Mouse (Mus musculus) spleen, adult 12 weeks (tissue): ENCODE results near the gene Smarcc1.
"Not testable (repeated sequence)": the region's sequence is repeated elsewhere in the genome, so short reads cannot be mapped to it uniquely, and the experiment has no call there.

Experiments used
- DNase-seq: peaks from one replicate; pipeline ENCODE4 v3.0.0; 2022; ENCODE audit warnings: low spot score

The Smarcc1 gene

DNA sequence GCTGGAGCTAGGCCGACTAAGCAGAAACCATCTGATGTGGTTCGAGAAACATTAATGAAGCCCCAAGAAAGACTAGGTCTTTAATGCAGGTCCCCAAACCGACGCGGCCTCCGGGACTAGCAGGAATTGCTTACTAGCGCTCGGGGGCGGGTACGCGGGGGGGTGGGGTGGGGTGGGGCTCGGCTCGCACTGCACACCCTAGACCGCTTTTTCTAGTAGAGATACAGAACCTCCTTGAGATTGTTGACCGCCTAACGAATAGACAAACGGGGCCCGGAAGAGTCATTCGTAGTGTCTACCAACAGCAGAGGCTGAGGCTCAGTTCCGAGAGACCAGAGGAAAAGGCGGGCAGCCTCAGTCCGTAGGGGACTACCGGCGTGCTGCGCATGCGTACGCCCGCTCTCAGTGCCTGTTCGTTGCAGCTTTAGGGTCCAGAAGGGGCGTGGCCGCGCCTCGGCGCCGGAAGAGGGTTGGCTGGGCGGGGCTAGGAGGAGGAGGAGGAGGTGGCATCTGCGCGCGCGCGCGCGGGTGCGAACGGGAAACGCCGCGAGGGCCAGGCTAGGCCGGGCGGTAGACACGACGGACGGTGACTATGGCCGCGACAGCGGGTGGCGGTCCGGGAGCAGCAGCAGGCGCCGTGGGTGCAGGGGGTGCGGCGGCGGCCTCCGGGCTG lies 14.2 kb downstream of the Smarcc1 start:
- peak; percentile 98 for DNase-seq

DNA sequence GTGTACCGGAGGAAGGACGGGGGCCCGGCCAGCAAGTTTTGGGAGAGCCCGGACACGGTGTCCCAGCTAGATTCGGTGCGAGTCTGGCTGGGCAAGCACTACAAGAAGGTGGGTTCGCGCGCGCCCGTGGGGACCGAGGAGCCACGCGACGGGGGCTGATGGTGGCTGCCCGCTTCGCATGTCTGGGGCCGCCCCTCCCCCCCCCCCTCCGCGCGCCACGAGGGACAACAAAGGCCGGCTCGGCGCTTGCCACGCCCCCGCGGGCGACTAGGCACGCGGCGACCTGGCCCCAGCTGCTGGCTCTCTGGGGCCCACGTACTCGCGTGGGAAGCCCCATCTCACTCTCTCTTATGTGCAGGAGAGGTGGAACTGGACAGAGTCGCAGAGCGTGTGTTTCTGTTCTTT lies 14.7 kb downstream of the Smarcc1 start:
- DNase-seq, result no peak

DNA sequence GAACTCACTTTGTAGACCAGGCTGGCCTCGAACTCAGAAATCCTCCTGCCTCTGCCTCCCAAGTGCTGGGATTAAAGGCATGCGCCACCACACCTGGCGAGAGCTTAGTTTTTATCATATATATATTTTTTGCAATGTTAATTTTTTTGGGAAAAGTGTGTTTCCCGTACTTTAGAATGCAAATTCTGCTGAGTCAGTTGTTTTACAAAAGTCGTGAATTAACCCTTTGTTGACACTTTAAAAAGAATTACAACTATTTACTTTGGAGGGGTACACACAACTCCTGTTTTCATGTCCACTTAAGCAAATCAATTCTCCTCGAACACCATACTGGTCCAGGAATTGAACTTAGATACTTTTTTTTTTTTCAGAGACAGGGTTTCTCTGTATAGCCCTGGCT lies 15.4 kb downstream of the Smarcc1 start:
- DNase-seq, result no peak

DNA sequence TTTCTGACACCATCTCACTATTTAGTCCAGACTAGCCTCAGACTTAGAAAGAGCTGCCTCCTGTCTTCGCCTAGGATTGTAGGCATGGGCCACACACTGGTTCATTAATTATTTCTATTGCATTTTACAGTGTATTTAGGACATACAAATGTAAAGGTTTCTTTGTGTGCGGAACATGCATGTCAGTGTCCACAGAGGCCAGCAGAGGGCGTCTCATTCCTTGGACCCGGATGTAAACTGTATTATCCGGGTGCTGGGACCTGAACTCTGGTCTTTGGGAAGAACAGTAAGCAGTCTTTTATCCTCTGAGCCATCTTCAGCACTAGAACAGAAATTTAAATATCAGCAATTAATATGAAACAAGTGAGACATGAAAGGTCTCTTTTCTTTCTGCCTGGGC lies 16.7 kb downstream of the Smarcc1 start:
- no peak for DNase-seq

DNA sequence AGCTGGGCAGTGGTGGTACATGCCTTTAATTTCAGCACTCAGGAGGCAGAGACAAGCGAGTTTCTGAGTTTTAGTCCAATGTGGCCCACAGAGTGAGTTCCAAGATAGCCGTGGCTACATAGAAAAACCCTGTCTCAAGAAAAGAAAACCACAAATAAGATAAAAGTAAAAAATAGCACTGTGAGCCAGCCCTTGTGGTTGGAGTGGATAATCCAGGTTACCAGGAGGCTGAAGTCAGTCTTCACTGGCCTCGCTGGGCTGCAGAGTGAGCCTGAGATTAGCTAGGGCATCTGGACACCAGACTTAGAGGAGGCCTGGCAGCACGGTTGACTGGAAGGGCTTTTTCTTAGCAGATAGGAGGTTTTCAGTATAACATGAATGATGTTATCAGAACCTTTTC lies 21.6 kb downstream of the Smarcc1 start:
- DNase-seq, result no peak

DNA sequence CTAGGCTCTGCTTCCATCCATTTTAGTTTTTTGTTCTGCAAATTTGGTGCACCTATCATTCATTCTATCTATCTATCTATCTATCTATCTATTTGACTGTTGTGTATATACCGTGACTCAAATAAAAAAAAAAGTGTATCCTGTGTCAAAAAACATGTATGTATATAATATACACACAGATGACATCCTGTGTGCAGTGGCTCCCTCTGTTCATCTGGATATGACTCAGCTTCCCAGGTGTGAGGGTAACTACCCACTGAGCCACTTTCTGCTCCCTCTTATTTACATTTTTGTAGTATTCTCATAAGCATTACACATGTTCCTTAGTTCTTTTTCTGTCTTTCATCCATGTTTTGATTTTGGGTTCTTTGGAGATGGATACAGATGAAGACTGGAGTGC lies 24.6 kb downstream of the Smarcc1 start:
- DNase-seq, result no peak

DNA sequence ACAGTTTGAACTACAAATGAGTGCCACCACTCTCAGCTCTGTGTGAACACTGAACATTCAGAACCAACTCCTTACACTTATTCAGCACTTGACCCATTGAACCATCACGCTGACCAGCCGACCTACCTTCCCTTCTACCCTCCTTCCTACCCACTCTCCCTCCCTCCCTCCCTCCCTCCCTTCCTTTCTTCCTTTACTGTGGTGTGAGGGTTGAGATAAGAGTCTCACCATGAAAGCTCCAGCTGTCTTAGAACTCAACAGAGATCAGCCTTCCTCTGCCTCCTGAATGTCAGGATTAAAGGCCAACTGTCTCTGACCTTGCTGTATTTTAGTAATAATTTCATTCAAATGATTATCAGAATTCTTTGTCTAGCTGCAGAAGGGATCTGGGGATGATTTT lies 31.1 kb downstream of the Smarcc1 start:
- DNase-seq, result no peak

DNA sequence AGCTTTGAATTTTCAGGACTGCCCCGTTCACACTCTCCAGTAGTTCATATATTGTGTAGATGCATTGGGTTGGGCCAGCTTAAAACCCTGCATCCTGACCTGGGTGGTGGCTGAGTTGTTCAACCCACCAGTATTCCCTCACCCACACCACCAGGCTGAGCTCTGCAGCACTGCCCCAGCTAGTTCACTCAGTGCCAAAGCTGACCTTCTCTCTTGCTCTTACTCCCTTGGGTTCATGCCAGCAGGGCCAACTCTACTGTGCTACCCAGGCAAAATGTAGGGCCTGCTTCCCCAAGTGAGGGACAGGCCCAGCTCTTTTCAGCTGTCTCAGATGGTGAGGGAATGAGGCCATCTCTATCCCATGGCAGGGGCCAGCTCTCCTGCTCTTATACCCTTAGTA lies 41.5 kb downstream of the Smarcc1 start:
- no peak for DNase-seq

DNA sequence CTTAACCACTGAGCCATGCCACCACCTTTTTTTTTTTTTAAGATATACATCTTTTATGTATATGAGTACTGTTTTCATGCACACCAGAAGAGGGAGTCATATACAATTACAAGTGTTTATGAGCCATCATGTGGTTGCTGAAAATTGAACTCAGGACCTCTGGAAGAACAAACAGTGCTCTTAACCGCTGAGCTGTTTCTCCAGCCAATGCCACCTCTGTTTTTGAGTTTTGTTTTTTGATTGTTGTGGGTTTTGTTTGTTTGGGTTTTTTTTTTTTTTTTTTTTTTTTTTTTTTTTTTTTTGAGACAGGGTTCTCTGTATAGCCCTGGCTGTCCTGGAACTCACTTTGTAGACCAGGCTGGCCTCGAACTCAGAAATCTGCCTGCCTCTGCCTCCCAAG lies 43.0 kb downstream of the Smarcc1 start:
- not testable (repeated sequence) for DNase-seq

DNA sequence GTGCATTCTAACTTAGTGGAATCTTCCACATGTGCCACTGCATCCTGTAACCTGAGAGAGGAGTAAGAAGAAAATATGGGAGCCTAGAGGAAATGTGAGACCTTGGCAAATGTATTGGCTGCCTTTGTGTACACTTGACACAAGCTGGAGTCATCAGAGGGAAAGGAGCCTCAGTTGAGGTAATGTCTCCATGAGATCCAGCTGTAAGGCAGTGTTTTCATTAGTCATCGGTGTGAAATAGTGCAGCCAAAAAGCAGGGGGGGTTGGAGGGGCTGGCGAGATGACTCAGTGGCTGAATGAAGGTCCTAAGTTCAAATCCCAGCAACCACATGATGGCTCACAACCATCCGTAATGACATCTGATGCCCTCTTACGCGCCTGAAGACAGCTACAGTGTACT lies 44.9 kb downstream of the Smarcc1 start:
- no peak for DNase-seq

DNA sequence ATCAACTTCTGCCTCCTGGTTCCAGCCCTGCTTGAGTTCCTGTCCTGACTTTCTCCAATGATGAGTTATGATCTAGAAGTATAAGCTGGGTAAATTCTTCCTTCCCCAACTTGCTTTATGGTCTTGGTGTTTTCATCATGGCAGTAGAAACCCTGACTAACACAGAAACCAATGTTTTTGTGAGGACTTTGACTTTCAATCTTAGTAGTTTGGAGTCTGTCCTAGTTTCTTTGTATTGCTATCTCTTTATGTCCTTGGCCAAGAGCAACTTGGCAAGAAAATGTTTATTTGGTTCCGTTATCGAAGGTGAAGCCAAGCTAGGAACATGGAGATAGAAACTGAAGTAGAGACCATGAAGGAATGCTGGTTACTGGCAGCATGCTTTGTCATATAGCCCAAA lies 45.6 kb downstream of the Smarcc1 start:
- no peak for DNase-seq

DNA sequence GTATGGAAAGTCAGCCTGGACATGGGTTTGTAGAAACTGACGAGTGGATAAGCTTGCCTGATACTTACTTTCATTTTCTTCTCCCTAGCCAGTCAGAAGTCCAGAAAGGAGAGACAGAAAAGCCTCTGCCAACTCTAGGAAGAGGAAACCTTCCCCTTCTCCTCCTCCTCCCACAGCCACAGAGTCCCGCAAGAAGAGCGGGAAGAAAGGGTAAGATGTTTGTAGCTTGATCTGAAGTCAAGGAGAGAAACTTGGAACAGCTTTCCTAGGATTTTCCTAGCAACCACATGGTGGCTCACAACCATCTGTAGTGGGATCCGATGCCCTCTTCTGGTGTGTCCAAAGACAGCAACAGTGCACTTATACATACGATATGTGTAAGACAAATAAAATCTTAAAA lies 53.4 kb downstream of the Smarcc1 start:
- DNase-seq, result no peak

DNA sequence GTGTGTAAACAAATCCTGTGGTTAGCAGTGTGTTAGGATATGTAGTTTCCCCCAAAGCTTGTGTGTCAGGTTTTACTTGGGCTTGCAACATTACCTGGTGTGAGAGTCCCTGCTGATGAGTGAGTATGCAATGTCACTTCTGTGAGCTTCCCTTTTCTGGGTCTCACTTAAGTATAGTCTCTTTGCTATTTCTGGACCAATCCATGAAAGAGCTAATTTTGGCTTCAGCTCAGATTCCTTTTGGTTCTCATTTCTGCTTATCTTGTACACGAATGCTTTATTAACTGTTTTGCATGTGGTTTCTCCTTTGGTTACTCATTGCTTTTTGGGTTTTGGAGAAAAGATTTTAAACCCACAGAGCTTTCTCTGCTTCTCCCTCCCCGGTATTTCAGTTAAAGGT lies 82.4 kb downstream of the Smarcc1 start:
- DNase-seq, result no peak

DNA sequence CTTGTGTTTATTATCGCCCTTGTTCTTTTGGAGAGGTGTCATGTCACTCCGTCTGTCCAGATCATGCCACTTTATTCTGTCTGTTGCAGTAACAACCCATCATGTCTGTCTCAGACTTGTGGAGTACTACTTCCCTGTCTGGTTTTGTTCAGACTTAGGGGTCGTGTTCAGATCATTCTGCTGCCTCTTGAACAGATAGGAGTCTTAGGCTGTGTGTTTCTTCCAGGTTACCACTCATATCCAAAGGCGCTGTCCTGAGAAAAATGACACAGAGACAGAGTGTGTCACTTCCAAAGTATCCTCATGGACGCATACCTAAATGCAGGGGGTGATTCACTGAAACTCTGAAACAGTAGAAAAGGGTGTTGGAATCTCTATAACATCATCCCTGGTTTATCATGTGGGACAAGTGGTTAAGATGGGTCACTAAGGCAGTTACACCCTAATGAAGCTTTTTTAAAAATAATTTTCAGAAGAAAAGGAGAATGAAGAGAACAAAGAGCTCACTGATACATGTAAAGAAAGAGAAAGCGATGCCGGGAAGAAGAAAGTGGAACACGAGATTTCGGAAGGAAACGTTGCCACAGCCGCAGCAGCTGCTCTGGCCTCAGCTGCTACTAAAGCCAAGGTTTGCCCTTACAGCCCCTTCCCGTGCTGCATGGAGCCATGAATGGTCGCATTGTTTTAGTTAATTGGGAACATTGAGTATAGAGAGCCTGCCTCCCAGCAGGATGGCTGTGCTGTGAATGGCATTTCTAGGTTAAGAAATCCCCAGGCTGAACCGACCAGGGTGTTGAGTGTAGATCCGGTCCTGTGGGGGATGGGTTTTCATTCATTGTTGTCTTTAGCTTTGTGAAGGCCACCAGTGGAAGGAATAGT lies 88.3 kb downstream of the Smarcc1 start:
- no peak for DNase-seq

DNA sequence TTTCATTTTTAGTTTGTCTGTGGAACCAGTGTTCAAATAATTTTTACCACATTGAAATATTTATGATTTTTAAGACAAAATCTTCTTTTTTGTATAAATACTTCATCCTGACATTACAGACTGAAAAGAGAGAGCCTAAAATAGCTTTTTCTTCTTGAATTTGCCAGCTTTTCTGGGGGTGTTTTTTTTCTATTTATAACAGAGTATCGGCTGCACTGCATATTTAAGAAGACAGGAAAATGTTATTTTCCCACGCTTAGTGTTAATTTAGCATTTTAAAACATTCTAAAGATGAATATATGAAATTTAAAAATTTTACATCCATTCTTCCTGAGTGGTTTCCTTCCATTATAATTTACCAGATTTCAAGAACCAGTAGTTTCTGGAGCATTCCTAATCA lies 88.9 kb downstream of the Smarcc1 start:
- no peak for DNase-seq

DNA sequence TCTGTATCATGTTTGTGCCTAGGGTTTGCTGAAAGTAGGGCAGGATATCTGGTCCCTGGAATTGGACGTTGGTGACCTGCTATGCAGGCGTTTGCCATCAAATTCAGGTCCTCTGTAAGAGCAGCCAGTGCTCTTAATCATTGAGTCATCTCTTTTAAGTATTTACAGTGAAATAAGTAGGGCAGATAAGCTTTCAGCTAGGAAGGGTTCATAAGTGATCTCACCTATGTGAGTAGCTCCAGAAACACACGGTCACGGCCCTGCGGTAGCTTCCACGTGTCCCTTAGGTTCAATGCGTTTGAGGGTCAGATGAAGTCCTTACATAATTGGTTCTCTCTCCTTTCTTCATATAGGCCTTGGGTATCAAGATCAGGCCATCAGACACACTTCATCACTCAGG lies 90.8 kb downstream of the Smarcc1 start:
- no peak for DNase-seq

DNA sequence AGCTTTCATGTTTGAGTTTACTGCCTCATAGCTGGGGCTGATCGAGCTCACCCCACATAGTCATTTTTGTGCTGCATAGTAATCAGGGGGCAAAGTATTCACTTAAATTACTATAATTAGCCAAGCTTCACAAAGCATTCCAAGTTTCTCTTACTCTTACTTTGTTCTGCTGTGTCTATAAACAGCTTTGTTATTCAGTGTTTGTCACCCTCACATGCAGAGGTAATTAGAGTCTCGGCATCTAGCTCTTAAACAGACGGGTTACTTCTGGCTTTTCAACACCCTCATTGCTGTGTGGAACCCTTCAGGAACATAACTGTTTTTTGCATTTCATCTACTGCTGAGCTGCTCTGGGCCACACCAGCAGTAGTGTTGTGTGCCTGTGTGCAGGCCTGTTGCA lies 91.5 kb downstream of the Smarcc1 start:
- DNase-seq, result no peak

DNA sequence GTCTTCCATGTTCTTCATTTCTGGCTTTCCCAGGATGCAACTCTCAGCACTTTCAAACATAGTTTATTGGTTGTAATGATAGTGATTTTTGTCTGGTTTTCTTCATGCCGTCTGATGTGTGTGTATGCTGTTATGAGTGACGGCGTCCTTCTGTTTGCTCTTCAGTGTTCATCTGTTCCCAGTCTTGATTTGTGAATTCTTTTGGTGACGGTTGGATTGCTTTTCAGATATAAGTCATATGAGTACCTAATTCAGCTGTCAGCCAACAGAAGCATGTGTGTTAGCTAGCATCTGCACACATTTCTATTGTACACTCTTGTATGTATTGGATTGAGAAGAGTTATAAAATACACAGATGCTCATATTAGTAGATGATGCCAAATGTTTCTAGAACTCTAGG lies 106.8 kb downstream of the Smarcc1 start:
- no peak for DNase-seq

DNA sequence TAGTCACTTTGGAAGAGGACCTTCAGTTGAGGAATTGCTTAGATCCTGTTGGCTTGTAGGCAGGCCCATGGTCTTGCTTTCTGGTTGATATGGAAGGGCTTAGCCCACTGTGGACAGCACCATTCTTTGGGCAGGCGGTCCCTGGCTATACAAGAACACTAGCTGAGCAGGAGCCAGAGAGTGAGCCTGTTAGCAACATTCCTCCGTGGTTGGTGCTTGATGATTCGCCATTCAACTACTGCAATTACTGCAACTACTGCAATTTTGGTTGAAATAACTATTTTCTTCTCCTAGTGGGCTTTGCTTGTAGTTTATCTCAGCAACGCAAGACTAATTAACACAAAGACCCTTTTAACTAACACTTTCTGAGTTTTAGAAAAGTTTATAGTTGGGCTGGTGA lies 108.7 kb downstream of the Smarcc1 start:
- DNase-seq, result no peak

DNA sequence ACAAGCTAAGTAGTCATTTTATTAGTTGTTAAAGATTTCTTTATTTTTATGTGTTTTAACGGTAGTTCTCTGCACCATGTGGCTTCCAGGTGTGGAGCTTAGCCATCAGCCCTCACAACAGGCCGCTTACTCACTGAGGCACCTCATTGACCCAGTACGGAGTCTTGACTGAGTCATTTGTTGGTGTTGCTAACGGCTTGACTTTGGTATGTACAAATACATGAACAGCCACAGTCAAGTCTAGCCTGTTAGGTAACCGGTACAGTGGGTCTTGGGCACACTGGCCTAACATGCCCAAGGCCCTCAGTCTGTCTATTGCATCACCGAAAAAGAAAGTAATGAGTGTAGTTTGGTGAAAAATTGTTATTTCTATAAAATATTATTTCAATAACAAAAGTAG lies 111.2 kb downstream of the Smarcc1 start:
- DNase-seq, result no peak

DNA sequence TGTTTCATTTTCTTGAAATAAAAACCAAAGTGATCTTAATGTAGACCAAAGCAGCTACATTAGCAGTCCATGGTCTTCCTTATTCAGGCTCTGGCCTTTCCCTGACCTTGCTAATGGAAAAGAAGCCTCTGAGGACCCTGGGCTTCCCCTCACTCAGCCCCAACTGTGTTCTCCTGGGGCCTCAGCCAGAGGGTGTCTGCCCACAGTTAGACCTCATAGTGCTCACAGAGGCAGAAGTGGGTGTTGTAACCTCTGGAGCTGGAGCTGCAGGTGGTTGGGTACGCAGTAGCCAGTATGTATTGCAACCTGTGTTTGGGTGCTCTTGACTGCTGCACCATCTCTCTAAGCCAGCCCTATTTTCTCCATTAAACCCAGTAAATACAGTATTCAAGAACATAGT lies 111.6 kb downstream of the Smarcc1 start:
- no peak for DNase-seq

DNA sequence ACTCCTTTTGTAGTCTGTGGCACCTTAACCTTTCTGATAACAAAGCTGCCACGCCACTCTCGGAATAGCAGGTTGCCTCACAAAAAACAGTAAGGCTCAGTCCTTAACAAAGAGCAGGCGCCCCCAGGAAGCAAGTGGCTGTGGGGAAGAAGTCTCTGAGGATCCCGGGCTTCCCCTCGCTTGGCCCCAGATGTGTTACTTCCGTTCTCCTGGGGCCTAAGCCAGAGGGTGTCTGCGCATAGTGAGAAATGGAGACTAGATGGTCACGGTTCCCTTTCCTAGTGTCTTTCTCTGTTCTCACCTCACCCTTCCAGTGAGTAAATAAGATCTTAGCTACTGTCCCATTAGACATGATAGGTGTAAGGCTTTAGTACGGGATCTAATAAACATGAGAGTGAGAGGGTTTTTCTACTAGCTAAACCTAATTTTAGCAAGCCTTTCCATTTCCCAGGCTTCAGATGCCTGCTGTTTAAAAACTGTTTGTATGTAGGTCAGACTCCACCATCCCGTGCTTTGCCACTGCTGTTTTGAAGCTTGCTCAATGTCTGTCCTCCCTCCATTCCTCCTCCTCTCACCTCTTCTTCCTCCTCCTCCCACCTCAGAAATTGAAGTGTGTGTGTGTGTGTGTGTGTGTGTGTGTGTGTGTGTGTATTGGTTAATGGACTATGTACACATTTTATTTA lies 112.2 kb downstream of the Smarcc1 start:
- no peak for DNase-seq

DNA sequence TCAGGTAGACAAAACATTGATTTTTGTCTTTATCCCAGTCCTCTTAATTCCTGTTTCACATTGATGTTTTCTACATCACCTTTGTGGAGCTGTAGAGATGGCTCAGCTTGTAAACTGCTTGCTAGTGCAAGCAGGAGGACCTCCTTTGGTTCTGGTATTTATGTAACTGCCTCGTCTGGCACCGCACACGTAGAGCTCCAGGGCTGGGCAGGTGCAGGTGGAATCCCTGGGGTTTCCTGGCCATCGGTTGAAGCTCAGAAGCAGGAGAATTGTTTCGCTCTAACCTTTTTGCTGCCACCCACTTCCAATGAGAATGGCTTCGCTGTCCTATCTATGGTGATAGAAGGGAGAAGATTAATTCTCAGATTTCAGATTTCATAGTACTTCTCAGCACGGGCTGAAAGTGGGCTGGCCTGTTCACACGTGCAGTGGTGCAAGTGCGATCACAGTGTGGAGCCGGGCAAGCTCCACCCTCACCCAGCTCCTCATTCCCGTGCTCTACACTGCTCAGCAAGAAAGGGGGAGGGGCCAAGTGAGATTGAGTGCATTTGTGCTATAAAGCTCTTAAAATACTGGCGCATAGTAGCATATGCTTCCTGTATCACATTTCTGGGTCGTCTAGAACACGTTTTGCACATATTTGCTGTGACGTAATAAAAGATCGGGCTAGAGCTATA lies 113.0 kb downstream of the Smarcc1 start:
- no peak for DNase-seq
